Mouse (Mus musculus): Measurements from ENCODE around the gene Smyd4. TPM values are rescaled to one million over a fixed set of nuclear protein-coding genes. Genes with fewer than 3 reads are reported as not detected.

The Smyd4 gene
- total and polyA plus RNA-seq, 2 experiments from 2014 or later = 14.1 to 17.7 TPM

DNA sequence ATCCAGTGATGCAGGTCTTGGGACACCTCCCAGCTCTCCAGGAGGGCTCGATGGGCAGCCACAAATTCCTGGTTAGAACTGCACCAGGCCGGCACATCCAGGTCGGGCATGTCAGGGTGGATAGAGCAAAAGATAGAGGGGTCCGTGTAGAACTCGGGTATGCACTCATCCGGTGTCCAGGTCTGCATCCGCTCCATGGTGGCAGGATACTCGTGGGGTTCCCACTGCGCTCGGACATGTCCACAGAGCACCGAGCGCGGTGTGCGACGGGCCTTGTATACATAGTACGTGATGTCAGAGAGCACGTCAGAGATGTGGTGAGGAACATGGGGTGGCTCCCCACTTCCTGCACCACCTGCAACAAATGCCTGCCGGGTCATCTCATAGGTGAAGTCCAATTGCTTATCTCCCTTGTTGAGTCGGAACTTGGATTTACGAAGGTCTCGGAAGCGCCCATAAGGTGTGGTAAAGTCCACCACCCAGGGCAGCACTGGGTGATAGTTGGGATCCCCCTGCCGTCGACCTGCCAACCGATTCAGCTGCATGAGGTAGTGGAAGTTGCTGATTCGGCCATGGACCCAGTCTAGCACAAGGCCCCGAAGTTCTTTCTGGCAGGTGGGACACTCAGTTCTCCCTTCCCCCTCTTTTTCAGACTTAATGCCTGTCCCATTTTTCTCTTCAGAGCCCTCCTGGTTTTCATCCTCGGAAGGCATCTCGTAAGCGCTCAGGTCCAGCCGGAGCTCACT, 104.8 kb downstream of the Smyd4 start:
- no peak for ATAC-seq
- Histone ChIP-seq H3K9me3 (ENCODE audit: low read length) (no peaks in the 10 kb centered on the region), H3K27ac (no peak overlapping the region), H3K4me2 (ENCODE audit: low read depth, low read length) (0 out of 2 replicates have a peak overlapping the region, but pooled peaks have one; percentile 85), H3K36me3 (ENCODE audit: insufficient read depth, low read length) (peaks cover 12% of the 10 kb centered on the region; the same call in 1 of the 2 replicates), H3K4me1 (ENCODE audit: insufficient read depth, low read length) (peaks cover 10% of the 10 kb centered on the region; the same call in 1 of the 2 replicates), H3K9ac (replicated peaks; ENCODE audit: low read length) (no peak overlapping the region), H3K27me3 (ENCODE audit: insufficient read depth, low read length) (no peaks in the 10 kb centered on the region), H3K4me3 (ENCODE audit: low read length) (no peak overlapping the region)
- DNase-seq (ENCODE audit: low spot score) = no peak
- no peak for TF ChIP-seq CTCF (IDR thresholded peaks at IDR 0.05; ENCODE audit: low read depth)
- 92% methylated on average over 31 of the region's 31 CpGs for WGBS

DNA sequence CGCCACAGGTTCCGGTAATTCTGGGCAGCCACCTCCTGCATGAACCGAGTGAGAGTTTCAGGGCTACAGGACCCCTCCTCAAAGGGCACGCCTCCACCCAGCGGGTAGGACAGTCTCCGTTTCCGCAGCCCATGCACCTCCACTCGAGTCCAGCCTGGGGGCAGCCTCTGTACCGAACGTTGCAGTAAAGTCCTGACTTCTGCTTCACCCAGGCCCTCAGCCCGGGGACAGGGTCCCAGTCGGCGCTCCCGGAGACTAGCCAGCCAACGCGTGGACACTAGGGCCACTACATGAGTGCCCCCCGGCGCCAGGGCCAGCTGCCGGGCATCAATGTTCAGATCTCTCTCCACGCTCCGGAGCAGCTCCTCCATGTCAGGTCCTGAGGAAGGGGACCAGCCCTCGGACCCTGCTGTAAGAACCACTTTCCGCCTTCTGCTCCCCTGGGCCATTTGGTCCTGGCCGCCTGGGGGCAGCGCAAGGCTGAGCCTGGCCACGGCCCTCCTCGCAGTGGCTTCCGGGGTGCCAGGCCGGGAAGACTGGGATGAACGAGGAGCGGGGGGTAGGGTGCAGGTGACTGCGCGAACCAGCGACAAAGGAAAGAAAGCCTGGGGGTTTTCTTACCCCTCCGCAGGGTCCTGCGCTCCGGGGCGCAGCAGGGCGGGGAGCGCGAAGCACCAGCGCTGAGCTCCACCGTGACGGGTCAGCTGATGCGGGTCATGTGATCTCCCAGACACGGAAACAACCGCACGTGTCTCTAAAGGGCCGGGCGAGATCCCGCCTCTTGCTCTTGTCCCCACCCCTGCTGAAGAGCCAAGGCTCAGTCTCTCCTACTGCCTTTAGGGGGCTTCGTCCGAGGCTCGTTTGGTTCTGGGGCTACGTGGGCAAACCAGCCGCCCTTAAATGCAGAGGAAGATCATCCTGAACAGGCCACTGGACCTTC, 106.0 kb downstream of the Smyd4 start, which contains the start of gene Wdr81:
Gene Wdr81, minus strand, starts transcription at position 727 of the 940 bp plus-strand sequence.
- H3K27me3 ChIP-seq (ENCODE audit: insufficient read depth, low read length) = no peaks in the 10 kb centered on the region
- H3K4me1 ChIP-seq (ENCODE audit: insufficient read depth, low read length) = peaks cover 10% of the 10 kb centered on the region; the same call in 1 of the 2 replicates
- 2% methylated on average over 56 of the region's 56 CpGs for WGBS
- peak within 1 kb of the TSS; percentile 57 for H3K4me3 ChIP-seq (ENCODE audit: low read length)
- H3K27ac ChIP-seq = peak within 1 kb of the TSS; percentile 70
- no peaks in the 10 kb centered on the region for H3K9me3 ChIP-seq (ENCODE audit: low read length)
- peak; percentile 56 for TF ChIP-seq CTCF (IDR thresholded peaks at IDR 0.05; ENCODE audit: low read depth)
- H3K9ac ChIP-seq (replicated peaks; ENCODE audit: low read length) = peak within 1 kb of the TSS; percentile 58
- ATAC-seq = peak; percentile 96
- peak within 1 kb of the TSS; percentile 85 for H3K4me2 ChIP-seq (ENCODE audit: low read depth, low read length)
- DNase-seq (ENCODE audit: low spot score) = peak; percentile 94
- H3K36me3 ChIP-seq (ENCODE audit: insufficient read depth, low read length) = peaks cover 7% of the 10 kb centered on the region; the same call in 1 of the 2 replicates

Small RNAs within 50 kb of the gene (microRNA-seq; reads per million reads assigned to microRNA genes)
- 0 reads per million in 2 experiments for gene Gm47300

Other genes with a start within 250 kb of the Smyd4 start
- gene Hic1, start 178.9 kb upstream of the Smyd4 start, total RNA-seq (2014; rRNA removed) = 8.5 and 12.9 TPM in 2 replicates
- 1.7 TPM in 2 replicates for gene Hic1, start 178.9 kb upstream of the Smyd4 start, polyA plus RNA-seq (2015; fragmentation: Nextera tagmentation; extraction: Ambion mirVana)
- gene Ovca2, start 169.6 kb upstream of the Smyd4 start, total RNA-seq (2014; rRNA removed) = 11.0 and 17.6 TPM in 2 replicates
- 11.7 and 15.7 TPM in 2 replicates for gene Ovca2, start 169.6 kb upstream of the Smyd4 start, polyA plus RNA-seq (2015; fragmentation: Nextera tagmentation; extraction: Ambion mirVana)
- gene Dph1, start 157.2 kb upstream of the Smyd4 start, total RNA-seq (2014; rRNA removed) = 31.3 and 39.2 TPM in 2 replicates
- 13.5 and 13.6 TPM in 2 replicates for gene Dph1, start 157.2 kb upstream of the Smyd4 start, polyA plus RNA-seq (2015; fragmentation: Nextera tagmentation; extraction: Ambion mirVana)
- gene Rtn4rl1, start 154.7 kb upstream of the Smyd4 start, total RNA-seq (2014; rRNA removed) = 13.0 and 13.4 TPM in 2 replicates
- 9.9 and 10.7 TPM in 2 replicates for gene Rtn4rl1, start 154.7 kb upstream of the Smyd4 start, polyA plus RNA-seq (2015; fragmentation: Nextera tagmentation; extraction: Ambion mirVana)
- 66.9 and 105 TPM in 2 replicates for gene Rpa1, start 109 bp upstream of the Smyd4 start, total RNA-seq (2014; rRNA removed)
- gene Rpa1, start 109 bp upstream of the Smyd4 start, polyA plus RNA-seq (2015; fragmentation: Nextera tagmentation; extraction: Ambion mirVana) = 51.1 and 55.5 TPM in 2 replicates
- 56.6 and 57.6 TPM in 2 replicates for gene Serpinf1, start 74.3 kb downstream of the Smyd4 start, total RNA-seq (2014; rRNA removed)
- 41.5 and 47.1 TPM in 2 replicates for gene Serpinf1, start 74.3 kb downstream of the Smyd4 start, polyA plus RNA-seq (2015; fragmentation: Nextera tagmentation; extraction: Ambion mirVana)
- 0.05 TPM in 1 of 2 replicates, not detected in the other for gene Serpinf2, start 91.2 kb downstream of the Smyd4 start, total RNA-seq (2014; rRNA removed)
- gene Serpinf2, start 91.2 kb downstream of the Smyd4 start, polyA plus RNA-seq (2015; fragmentation: Nextera tagmentation; extraction: Ambion mirVana) = not detected in 2 replicates
- 19.4 and 20.4 TPM in 2 replicates for gene Wdr81, start 106.3 kb downstream of the Smyd4 start, total RNA-seq (2014; rRNA removed)
- 3.9 and 4.1 TPM in 2 replicates for gene Wdr81, start 106.3 kb downstream of the Smyd4 start, polyA plus RNA-seq (2015; fragmentation: Nextera tagmentation; extraction: Ambion mirVana)
- 1.0 and 3.4 TPM in 2 replicates for gene Tlcd2, start 113.3 kb downstream of the Smyd4 start, total RNA-seq (2014; rRNA removed)
- gene Tlcd2, start 113.3 kb downstream of the Smyd4 start, polyA plus RNA-seq (2015; fragmentation: Nextera tagmentation; extraction: Ambion mirVana) = 1.5 and 1.6 TPM in 2 replicates
- 118 and 126 TPM in 2 replicates for gene Prpf8, start 138.4 kb downstream of the Smyd4 start, total RNA-seq (2014; rRNA removed)
- gene Prpf8, start 138.4 kb downstream of the Smyd4 start, polyA plus RNA-seq (2015; fragmentation: Nextera tagmentation; extraction: Ambion mirVana) = 25.9 and 29.4 TPM in 2 replicates
- gene Rilp, start 161.7 kb downstream of the Smyd4 start, total RNA-seq (2014; rRNA removed) = 3.9 and 6.6 TPM in 2 replicates
- gene Rilp, start 161.7 kb downstream of the Smyd4 start, polyA plus RNA-seq (2015; fragmentation: Nextera tagmentation; extraction: Ambion mirVana) = 7.3 and 7.6 TPM in 2 replicates
- 3.3 and 3.7 TPM in 2 replicates for gene Scarf1, start 165.1 kb downstream of the Smyd4 start, total RNA-seq (2014; rRNA removed)
- 3.5 and 3.6 TPM in 2 replicates for gene Scarf1, start 165.1 kb downstream of the Smyd4 start, polyA plus RNA-seq (2015; fragmentation: Nextera tagmentation; extraction: Ambion mirVana)
- gene Slc43a2, start 183.3 kb downstream of the Smyd4 start, total RNA-seq (2014; rRNA removed) = 31.3 and 36.2 TPM in 2 replicates
- gene Slc43a2, start 183.3 kb downstream of the Smyd4 start, polyA plus RNA-seq (2015; fragmentation: Nextera tagmentation; extraction: Ambion mirVana) = 17.2 and 17.8 TPM in 2 replicates
- 90.7 and 91.4 TPM in 2 replicates for gene Pitpna, start 239.7 kb downstream of the Smyd4 start, total RNA-seq (2014; rRNA removed)
- 95.9 and 109 TPM in 2 replicates for gene Pitpna, start 239.7 kb downstream of the Smyd4 start, polyA plus RNA-seq (2015; fragmentation: Nextera tagmentation; extraction: Ambion mirVana)

Data from hindbrain, postnatal 0 days (tissue).